Mouse (Mus musculus) CD4-positive, CD25-positive, alpha-beta regulatory T cell, adult 2 months (primary cell): ENCODE results near the gene Flot1.
A peak's percentile ranks its signal among the peaks of the same experiment; 100 is the strongest.

Experiments used
- DNase-seq: peaks from one replicate; pipeline ENCODE4 v3.0.0-alpha.2; 2012; ENCODE audit warnings: low read depth, low spot score

Flot1 gene

GRCm38 (mm10) chr17:35835424-35836140, 12.6 kb downstream of the Flot1 start:
- DNase-seq = no peak

- DNase-seq = peak; percentile 90
These were observed 13.3 kb downstream of the Flot1 start for GRCm38 (mm10) chr17:35836178-35836965.

GRCm38 (mm10) chr17:35836991-35837422, 14.0 kb downstream of the Flot1 start:
- peak; percentile 82 for DNase-seq

- DNase-seq = peak; percentile 61
These were observed 14.5 kb downstream of the Flot1 start for GRCm38 (mm10) chr17:35837487-35837886.

- DNase-seq = peak; percentile 93
These were observed 15.1 kb downstream of the Flot1 start, which contains the start of gene Tubb5 for GRCm38 (mm10) chr17:35838122-35838544. Gene Tubb5, minus strand, starts transcription at chr17:35838306.

GRCm38 (mm10) chr17:35838570-35838969, 15.5 kb downstream of the Flot1 start:
- DNase-seq = peak; percentile 12

- peak; percentile 0 for DNase-seq
These were observed 16.0 kb downstream of the Flot1 start for GRCm38 (mm10) chr17:35839002-35839401.

- DNase-seq = no peak
These were observed 17.5 kb downstream of the Flot1 start for GRCm38 (mm10) chr17:35840561-35840960.

- DNase-seq = peak; percentile 100
These were observed 18.3 kb downstream of the Flot1 start, which contains the start of gene Mdc1 for GRCm38 (mm10) chr17:35841076-35841950. Gene Mdc1, plus strand, starts transcription at chr17:35841515.

GRCm38 (mm10) chr17:35842006-35842405, 19.0 kb downstream of the Flot1 start:
- DNase-seq = no peak

GRCm38 (mm10) chr17:35843514-35843913, 20.5 kb downstream of the Flot1 start:
- DNase-seq = no peak

GRCm38 (mm10) chr17:35848112-35848511, 25.1 kb downstream of the Flot1 start:
- DNase-seq = peak; percentile 1

- DNase-seq = no peak
These were observed 27.9 kb downstream of the Flot1 start for GRCm38 (mm10) chr17:35850974-35851373.

- DNase-seq = no peak
These were observed 36.3 kb downstream of the Flot1 start for GRCm38 (mm10) chr17:35859371-35859770.

- no peak for DNase-seq
These were observed 36.8 kb downstream of the Flot1 start for GRCm38 (mm10) chr17:35859835-35860234.

GRCm38 (mm10) chr17:35860831-35861197, 37.8 kb downstream of the Flot1 start:
- no peak for DNase-seq

- peak; percentile 90 for DNase-seq
These were observed 38.3 kb downstream of the Flot1 start, which contains the start of gene Nrm for GRCm38 (mm10) chr17:35861198-35861857. Gene Nrm, plus strand, starts transcription at chr17:35861318.

- DNase-seq = no peak
These were observed 41.9 kb downstream of the Flot1 start for GRCm38 (mm10) chr17:35864832-35865353.

- DNase-seq = peak; percentile 51
These were observed 42.7 kb downstream of the Flot1 start, which contains the start of gene Ppp1r18 for GRCm38 (mm10) chr17:35865481-35866280. Gene Ppp1r18, plus strand, starts transcription at chr17:35865593.
